Mouse (Mus musculus): ENCODE results near the gene Uck2.

DNA sequence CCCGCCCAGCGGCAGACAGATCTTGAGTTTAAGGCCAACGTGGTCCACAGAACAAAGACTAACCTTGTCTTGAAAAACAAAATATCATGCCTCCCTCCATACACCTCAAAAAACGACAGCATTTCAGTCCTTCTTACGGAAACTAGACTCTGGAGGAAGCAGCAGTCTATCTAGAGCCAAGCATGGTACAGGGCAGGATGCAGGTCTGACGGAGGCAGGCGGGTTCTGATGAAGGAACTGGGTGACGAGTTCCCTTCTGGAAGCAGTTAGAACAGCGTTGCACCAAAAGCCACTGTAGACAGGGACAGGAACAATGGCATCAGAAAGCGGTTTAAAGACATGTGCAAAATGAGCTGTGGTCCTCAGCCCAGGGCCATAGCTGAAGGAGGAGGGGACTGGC lies 5.1 kb downstream of the Uck2 start:
- TF ChIP-seq POLR2A (IDR thresholded peaks at IDR 0.05; ENCODE audit: insufficient read depth, low read depth, low read length) (no peak), CTCF (IDR thresholded peaks at IDR 0.05; ENCODE audit: insufficient read depth, low read depth, low read length) (no peak)
